Mouse (Mus musculus) spleen, adult 2 months (tissue): ENCODE data around the gene Rbfox1.

Experiments
- CTCF ChIP-seq: fragments of 200-500 bp; IDR thresholded peaks from 2 replicates; pipeline ENCODE4 v1.5.1; 2011; ENCODE audit warnings: mild to moderate bottlenecking, inconsistent platforms; ENCODE audit not compliant: insufficient read depth, insufficient read length, insufficient replicate concordance; ENCODE audit errors: extremely low read depth
- POLR2A ChIP-seq: fragments of 200-500 bp; IDR thresholded peaks from 2 replicates; pipeline ENCODE4 v1.6.1; 2011; ENCODE audit warnings: low read depth, low read length, inconsistent platforms

GRCm38 (mm10) chr16:6421623-6422145 is 536.5 kb downstream of the Rbfox1 start:
- TF ChIP-seq CTCF (no peak), POLR2A (no peak)
